ENCODE assay signal across 16 mouse cellular contexts in the genomic region with DNA sequence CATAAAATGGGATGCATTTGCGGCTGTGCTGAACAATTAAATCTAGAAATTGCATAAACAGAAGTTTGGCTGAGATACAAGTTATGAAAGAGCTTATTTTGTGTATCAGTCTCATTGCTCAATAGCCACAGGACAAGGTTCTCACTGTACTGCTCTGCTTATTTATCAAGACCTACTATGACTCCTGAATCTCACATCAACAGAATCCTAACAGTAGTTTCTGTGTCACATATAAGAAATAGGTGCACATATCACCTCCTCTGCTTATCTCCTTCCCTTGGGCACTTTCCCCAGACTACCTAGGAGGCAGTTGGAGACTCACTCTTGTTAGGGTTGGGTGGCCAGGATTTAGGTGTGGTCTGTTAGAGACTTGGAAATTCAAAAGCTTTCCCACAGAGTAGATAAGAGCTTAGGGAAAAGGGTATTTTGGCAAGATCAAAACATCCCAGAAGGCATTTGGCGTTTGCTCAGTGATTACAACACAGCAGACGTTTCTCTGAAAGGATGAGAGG. TPM values are rescaled to one million over a fixed set of nuclear protein-coding genes. Genes with fewer than 3 reads are reported as not detected.
DNase-seq lines count a peak whose midpoint lies in the region; ATAC-seq and TF ChIP-seq lines count a peak whose summit lies in the region.
"Had no signal": no experiment of that assay in that cellular context is flagged by ENCODE, and none has a peak within 500 bp of the region (broad histone marks: within the 10 kb centered on the region; RNA-seq: fewer than 3 reads in every experiment).

No protein-coding gene starts in this region.

- H3K27ac ChIP-seq in gastrocnemius, adult 2 months = peak overlapping the region; percentile 67
- H3K27ac ChIP-seq in heart, embryonic 15.5 days = peak overlapping the region; percentile 12; the same call in 1 of the 2 replicates
- H3K27ac ChIP-seq in hindbrain, embryonic 14.5 days = no peak overlapping the region
- H3K27ac ChIP-seq: limb, embryonic 13.5 days; midbrain, embryonic 13.5 days; neural tube, embryonic 15.5 days had no signal

- no peaks in the 10 kb centered on the region for H3K9me3 ChIP-seq in heart, embryonic 15.5 days (replicated peaks)
- no peaks in the 10 kb centered on the region for H3K9me3 ChIP-seq in hindbrain, embryonic 14.5 days (ENCODE audit: control insufficient read depth, low read length)
- H3K9me3 ChIP-seq: limb, embryonic 13.5 days; midbrain, embryonic 13.5 days; neural tube, embryonic 15.5 days had no signal

- no peaks in the 10 kb centered on the region for H3K27me3 ChIP-seq in heart, embryonic 15.5 days
- no peaks in the 10 kb centered on the region for H3K27me3 ChIP-seq in hindbrain, embryonic 14.5 days (ENCODE audit: control insufficient read depth, insufficient read depth, low read length)
- H3K27me3 ChIP-seq: limb, embryonic 13.5 days; midbrain, embryonic 13.5 days; neural tube, embryonic 15.5 days had no signal

- no peak for TF ChIP-seq CTCF in gastrocnemius, adult 2 months (IDR thresholded peaks at IDR 0.05)

- no peak overlapping the region for H3K9ac ChIP-seq in heart, embryonic 15.5 days
- no peak overlapping the region for H3K9ac ChIP-seq in hindbrain, embryonic 14.5 days
- H3K9ac ChIP-seq: limb, embryonic 13.5 days; midbrain, embryonic 13.5 days; neural tube, embryonic 15.5 days had no signal

- H3K36me3 ChIP-seq in heart, embryonic 15.5 days = no peaks in the 10 kb centered on the region
- no peaks in the 10 kb centered on the region for H3K36me3 ChIP-seq in hindbrain, embryonic 14.5 days (replicated peaks; ENCODE audit: control insufficient read depth, insufficient read depth)
- H3K36me3 ChIP-seq: limb, embryonic 13.5 days; midbrain, embryonic 13.5 days; neural tube, embryonic 15.5 days had no signal

- intact Hi-C loops in gastrocnemius, adult 2 months (cut with DNase I) = loop anchor here (10.0 kb wide), 1 partner anchor 75 kb away; no protein-coding TSS in a partner anchor

- H3K4me3 ChIP-seq in gastrocnemius, adult 2 months = no peak overlapping the region
- no peak overlapping the region for H3K4me3 ChIP-seq in heart, embryonic 15.5 days
- no peak overlapping the region for H3K4me3 ChIP-seq in hindbrain, embryonic 14.5 days (replicated peaks; ENCODE audit: low read length)
- H3K4me3 ChIP-seq: limb, embryonic 13.5 days; midbrain, embryonic 13.5 days; neural tube, embryonic 15.5 days had no signal

- peak overlapping the region; percentile 25; the same call in 1 of the 2 replicates for H3K4me2 ChIP-seq in heart, embryonic 15.5 days
- no peak overlapping the region for H3K4me2 ChIP-seq in hindbrain, embryonic 14.5 days (replicated peaks)
- H3K4me2 ChIP-seq: limb, embryonic 13.5 days; midbrain, embryonic 13.5 days; neural tube, embryonic 15.5 days had no signal

- ATAC-seq in heart, embryonic 15.5 days (replicated peaks; ENCODE audit: insufficient number of reproducible peaks, insufficient read depth, low FRiP score, low read depth) = no peak
- ATAC-seq in hindbrain, embryonic 14.5 days (ENCODE audit: low FRiP score) = no peak
- ATAC-seq in megakaryocyte-erythroid progenitor cell, adult 5-6 weeks (replicated peaks; ENCODE audit: low FRiP score, low TSS enrichment, poor library complexity, severe bottlenecking) = no peak
- ATAC-seq: forebrain, embryonic 14.5 days; midbrain, embryonic 13.5 days had no signal

- H3K4me1 ChIP-seq in heart, embryonic 15.5 days (replicated peaks) = peaks cover 22% of the 10 kb centered on the region
- H3K4me1 ChIP-seq in hindbrain, embryonic 14.5 days (replicated peaks; ENCODE audit: control insufficient read depth, insufficient read depth, low read length) = no peaks in the 10 kb centered on the region
- H3K4me1 ChIP-seq: midbrain, embryonic 13.5 days; neural tube, embryonic 15.5 days had no signal

- no peak for DNase-seq in gastrocnemius, adult 2 months
- DNase-seq in gastrocnemius, postnatal 4 days (ENCODE audit: low spot score in 2 of 2) = no peak
- peak; percentile 59 for DNase-seq in Muller cell, postnatal 12 days (ENCODE audit: inconsistent ontology term)
- peak; percentile 35 for DNase-seq in lung, postnatal 10 days
- DNase-seq in cerebellum, postnatal 10 days = no peak
- DNase-seq in hindbrain, embryonic 14.5 days (ENCODE audit: low spot score) = no peak
- DNase-seq: B cell, adult 2 months; cerebellum, adult 11-12 months; kidney, adult 11 months; right cerebral cortex, postnatal 14 days had no signal

- 38% methylated on average over 3 of the region's 3 CpGs for WGBS in heart, embryonic 15.5 days
- 61% methylated on average over 3 of the region's 3 CpGs for WGBS in hindbrain, embryonic 14.5 days

RNA-seq across cellular contexts. Expression of a gene that starts 11.2 kb away (rescaled TPM):
- 10 to 100 TPM; 12.0 to 12.1 TPM for total RNA-seq in gastrocnemius, adult 2 months (2021)
- total RNA-seq in gastrocnemius, postnatal 4 days (2021) = 10 to 100 TPM; 18.4 to 24.6 TPM
- 19.0 and 24.9 TPM in 2 replicates for polyA plus RNA-seq in heart, embryonic 15.5 days (2015; fragmentation: Nextera tagmentation; extraction: Ambion mirVana)
- 82.6 and 85.0 TPM in 2 replicates for polyA plus RNA-seq in hindbrain, embryonic 14.5 days (2014; fragmentation: Nextera tagmentation; extraction: Ambion mirVana)
- 12.7 and 15.2 TPM in 2 replicates for total RNA-seq in megakaryocyte-erythroid progenitor cell, adult 5-6 weeks (2014; fragmentation: Nextera tagmentation)
- total RNA-seq in megakaryocyte-erythroid progenitor cell, adult 5-6 weeks (2017) = 13.1 and 18.8 TPM in 2 replicates

Comparison
In these comparisons a context has a peak if more than half of its experiments do, and no peak if none do; other contexts are left out.
1. DNase-seq: peak in Muller cell, postnatal 12 days (single experiment) and lung, postnatal 10 days (single experiment); none in gastrocnemius, adult 2 months (single experiment), gastrocnemius, postnatal 4 days (0 of 2), cerebellum, postnatal 10 days (0 of 2) and hindbrain, embryonic 14.5 days (single experiment).